Mouse (Mus musculus): ENCODE data around the gene Pepd. TPM values are rescaled to one million over a fixed set of nuclear protein-coding genes. Genes with fewer than 3 reads are reported as not detected.

Gene Pepd
- polyA plus RNA-seq, 1 experiment from 2014 or later = 74.2 TPM

DNA sequence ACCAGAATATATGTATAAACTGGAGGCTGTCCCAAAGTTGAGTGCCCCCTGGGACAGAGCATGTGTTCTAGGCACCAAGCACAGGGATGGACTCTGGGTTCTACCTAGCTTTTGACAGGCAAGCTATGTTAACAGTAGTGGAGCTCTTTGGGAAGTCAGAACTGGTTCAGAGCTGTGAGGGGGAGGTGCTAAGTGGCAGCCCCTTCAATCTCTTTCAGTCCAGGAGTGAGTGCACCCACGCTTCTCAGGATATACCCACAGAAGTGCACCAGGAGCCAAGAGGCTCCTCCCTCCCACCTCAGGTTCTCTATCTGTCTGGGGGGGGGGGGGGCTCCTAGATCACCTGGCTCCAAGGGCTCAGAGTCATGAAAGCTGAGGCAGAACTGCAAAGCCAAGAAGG is 112.2 kb downstream of the Pepd start:
- no peaks in the 10 kb centered on the region for H3K36me3 ChIP-seq (ENCODE audit: control insufficient read depth, insufficient read depth, low read length)
- 75% methylated on average over 1 of the region's 1 CpGs for WGBS
- ATAC-seq (ENCODE audit: insufficient read depth, low FRiP score, low TSS enrichment) = no peak

DNA sequence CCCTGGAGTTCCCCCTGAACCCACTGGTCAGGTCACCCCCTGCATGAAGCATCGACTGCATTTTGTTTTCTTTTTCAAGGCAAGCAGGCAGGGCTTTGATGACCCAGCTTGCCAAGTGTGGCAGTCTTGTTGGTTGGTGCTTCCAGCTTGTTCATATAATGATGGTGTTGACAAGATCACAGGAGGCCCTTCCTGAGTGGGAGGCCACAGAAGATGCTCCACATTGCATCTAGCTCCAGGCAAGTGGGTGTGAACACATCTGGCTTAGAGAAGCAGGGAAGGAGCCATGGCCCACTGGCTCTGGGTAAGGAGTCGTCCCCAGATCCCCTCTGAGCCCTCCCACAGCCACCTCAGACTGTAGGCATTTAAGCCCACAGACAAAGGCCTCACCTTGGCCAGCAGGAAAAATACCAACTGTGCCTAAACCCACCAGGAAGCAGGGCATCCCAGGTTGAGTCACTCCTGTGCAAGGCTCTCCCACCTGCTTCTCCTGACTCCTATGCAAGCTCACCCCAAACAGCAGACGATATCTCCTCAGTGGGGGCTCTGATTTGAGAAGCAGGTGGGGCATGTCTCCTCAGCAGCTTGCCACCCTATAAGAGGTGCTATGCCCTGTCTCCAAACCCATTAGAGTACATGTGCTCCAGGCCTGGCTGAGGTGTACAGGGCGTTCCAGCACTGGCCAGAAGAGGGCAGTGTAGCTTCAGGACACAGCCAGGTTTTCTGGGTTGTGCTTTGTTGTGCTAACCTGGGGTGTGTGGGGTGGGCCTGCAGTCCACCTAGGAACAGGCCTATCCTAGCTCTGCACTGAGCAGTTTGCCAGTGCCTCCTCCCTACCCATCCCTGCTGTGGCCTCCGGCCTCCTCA is 113.5 kb downstream of the Pepd start:
- no peaks in the 10 kb centered on the region for H3K27me3 ChIP-seq (ENCODE audit: control insufficient read depth, insufficient read depth, low read length)
- H3K9ac ChIP-seq (ENCODE audit: low read length) = no peak overlapping the region
- no peaks in the 10 kb centered on the region for H3K4me1 ChIP-seq (ENCODE audit: control insufficient read depth, insufficient read depth, low read length)
- no peak overlapping the region for H3K27ac ChIP-seq (ENCODE audit: low read depth, low read length)
- no peaks in the 10 kb centered on the region for H3K9me3 ChIP-seq (ENCODE audit: control insufficient read depth, low read length)
- H3K4me2 ChIP-seq (ENCODE audit: low read depth) = no peak overlapping the region
- H3K36me3 ChIP-seq (ENCODE audit: control insufficient read depth, insufficient read depth, low read length) = no peaks in the 10 kb centered on the region
- no peak overlapping the region for H3K4me3 ChIP-seq (ENCODE audit: low read depth, low read length)
- peak; percentile 41 for ATAC-seq (ENCODE audit: insufficient read depth, low FRiP score, low TSS enrichment)
- 42% methylated on average over 5 of the region's 5 CpGs for WGBS
- peak; percentile 80 for DNase-seq (ENCODE audit: low spot score)

More for the DNA sequence above, 112.2 kb downstream of the Pepd start:
- Histone ChIP-seq H3K9ac (ENCODE audit: low read length) (no peak overlapping the region), H3K4me3 (ENCODE audit: low read depth, low read length) (no peak overlapping the region), H3K27ac (ENCODE audit: low read depth, low read length) (no peak overlapping the region), H3K9me3 (ENCODE audit: control insufficient read depth, low read length) (no peaks in the 10 kb centered on the region), H3K4me1 (ENCODE audit: control insufficient read depth, insufficient read depth, low read length) (no peaks in the 10 kb centered on the region), H3K4me2 (ENCODE audit: low read depth) (no peak overlapping the region), H3K27me3 (ENCODE audit: control insufficient read depth, insufficient read depth, low read length) (no peaks in the 10 kb centered on the region)
- no peak for DNase-seq (ENCODE audit: low spot score)

DNA sequence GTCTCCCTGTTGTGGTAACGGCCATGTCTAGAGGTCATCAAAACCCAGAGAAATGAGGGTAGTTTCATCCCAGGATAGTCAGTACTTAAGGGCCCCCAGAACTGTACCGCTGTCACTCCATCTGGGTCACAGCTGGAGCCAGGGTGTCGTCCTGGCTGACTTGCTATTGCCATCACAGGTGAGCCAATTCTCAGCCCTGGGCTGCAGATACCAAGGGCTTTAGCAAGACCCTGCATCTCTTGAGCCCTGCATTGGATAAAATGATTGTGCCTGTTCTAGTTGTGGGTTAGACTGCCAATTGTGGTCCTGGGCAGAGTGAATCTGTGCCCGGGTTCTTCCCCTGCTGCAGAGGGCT is 114.1 kb downstream of the Pepd start:
- Histone ChIP-seq H3K4me2 (ENCODE audit: low read depth) (no peak overlapping the region), H3K27ac (ENCODE audit: low read depth, low read length) (no peak overlapping the region), H3K4me3 (ENCODE audit: low read depth, low read length) (no peak overlapping the region), H3K9me3 (ENCODE audit: control insufficient read depth, low read length) (no peaks in the 10 kb centered on the region), H3K4me1 (ENCODE audit: control insufficient read depth, insufficient read depth, low read length) (no peaks in the 10 kb centered on the region), H3K36me3 (ENCODE audit: control insufficient read depth, insufficient read depth, low read length) (no peaks in the 10 kb centered on the region), H3K9ac (ENCODE audit: low read length) (no peak overlapping the region), H3K27me3 (ENCODE audit: control insufficient read depth, insufficient read depth, low read length) (no peaks in the 10 kb centered on the region)
- WGBS = 81% methylated on average over 4 of the region's 4 CpGs
- DNase-seq (ENCODE audit: low spot score) (no peak), ATAC-seq (ENCODE audit: insufficient read depth, low FRiP score, low TSS enrichment) (no peak)

DNA sequence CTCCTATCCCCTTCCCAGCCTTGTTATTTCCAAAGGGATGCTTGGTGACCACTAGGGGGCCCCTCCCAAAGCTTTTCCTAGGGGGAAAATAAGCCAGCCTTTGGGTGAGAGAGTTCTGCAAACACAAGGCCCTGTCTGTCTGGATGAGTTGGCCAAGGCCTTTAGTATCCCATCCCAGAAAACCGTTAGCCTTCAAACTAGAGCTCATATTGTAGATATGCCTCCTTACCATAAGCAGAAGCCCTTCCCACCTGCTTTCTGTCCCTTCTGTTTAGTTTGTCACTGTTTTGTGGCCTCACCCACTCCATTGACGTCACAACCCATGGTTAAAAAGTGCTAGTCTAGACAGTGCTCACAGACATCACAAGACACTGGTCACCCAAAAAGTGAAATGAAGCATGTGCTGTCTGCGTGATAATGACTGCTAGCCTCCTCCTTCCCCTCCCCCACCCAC is 114.7 kb downstream of the Pepd start:
- H3K36me3 ChIP-seq (ENCODE audit: control insufficient read depth, insufficient read depth, low read length) = no peaks in the 10 kb centered on the region
- ATAC-seq (ENCODE audit: insufficient read depth, low FRiP score, low TSS enrichment) (no peak), DNase-seq (ENCODE audit: low spot score) (peak; percentile 51)
- H3K4me3 ChIP-seq (ENCODE audit: low read depth, low read length) = no peak overlapping the region
- no peak overlapping the region for H3K27ac ChIP-seq (ENCODE audit: low read depth, low read length)
- no peak overlapping the region for H3K9ac ChIP-seq (ENCODE audit: low read length)
- no peaks in the 10 kb centered on the region for H3K27me3 ChIP-seq (ENCODE audit: control insufficient read depth, insufficient read depth, low read length)
- no peaks in the 10 kb centered on the region for H3K4me1 ChIP-seq (ENCODE audit: control insufficient read depth, insufficient read depth, low read length)
- H3K9me3 ChIP-seq (ENCODE audit: control insufficient read depth, low read length) = no peaks in the 10 kb centered on the region
- no peak overlapping the region for H3K4me2 ChIP-seq (ENCODE audit: low read depth)
- 80% methylated on average over 3 of the region's 3 CpGs for WGBS

DNA sequence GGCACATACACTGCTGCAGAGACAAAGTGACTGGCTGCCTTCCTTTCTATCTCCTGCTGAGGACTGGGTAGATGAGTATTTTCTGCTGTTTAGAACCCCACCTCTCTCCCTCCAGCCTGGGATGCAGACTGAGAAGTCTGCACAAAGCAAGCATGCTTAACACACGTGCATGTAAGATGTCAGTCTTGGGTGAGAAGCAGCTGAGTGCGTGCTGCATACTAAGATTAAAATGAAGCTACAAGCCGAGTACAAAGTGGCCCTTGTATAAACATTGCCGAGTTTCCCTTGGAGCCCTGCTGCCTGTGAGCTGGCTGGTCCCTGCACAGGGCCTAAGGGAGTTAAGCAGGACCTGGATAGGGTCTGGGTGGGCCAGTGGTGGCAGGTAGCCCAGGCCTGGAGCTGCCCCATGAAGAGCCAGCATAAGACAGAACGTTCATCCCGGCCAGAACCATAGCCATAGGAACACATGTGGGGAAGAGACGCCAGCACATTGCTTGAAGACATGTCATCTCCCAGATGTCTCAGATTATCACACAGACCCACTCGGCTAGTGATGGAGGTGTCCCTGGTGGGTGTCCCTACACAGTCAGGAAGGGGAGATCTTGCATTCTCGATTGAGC is 115.7 kb downstream of the Pepd start:
- Histone ChIP-seq H3K9me3 (ENCODE audit: control insufficient read depth, low read length) (no peaks in the 10 kb centered on the region), H3K27ac (ENCODE audit: low read depth, low read length) (no peak overlapping the region), H3K4me3 (ENCODE audit: low read depth, low read length) (no peak overlapping the region), H3K4me2 (ENCODE audit: low read depth) (no peak overlapping the region), H3K36me3 (ENCODE audit: control insufficient read depth, insufficient read depth, low read length) (no peaks in the 10 kb centered on the region), H3K9ac (ENCODE audit: low read length) (no peak overlapping the region), H3K4me1 (ENCODE audit: control insufficient read depth, insufficient read depth, low read length) (no peaks in the 10 kb centered on the region), H3K27me3 (ENCODE audit: control insufficient read depth, insufficient read depth, low read length) (no peaks in the 10 kb centered on the region)
- WGBS = 83% methylated on average over 9 of the region's 9 CpGs
- no peak for DNase-seq (ENCODE audit: low spot score)
- ATAC-seq (ENCODE audit: insufficient read depth, low FRiP score, low TSS enrichment) = no peak

DNA sequence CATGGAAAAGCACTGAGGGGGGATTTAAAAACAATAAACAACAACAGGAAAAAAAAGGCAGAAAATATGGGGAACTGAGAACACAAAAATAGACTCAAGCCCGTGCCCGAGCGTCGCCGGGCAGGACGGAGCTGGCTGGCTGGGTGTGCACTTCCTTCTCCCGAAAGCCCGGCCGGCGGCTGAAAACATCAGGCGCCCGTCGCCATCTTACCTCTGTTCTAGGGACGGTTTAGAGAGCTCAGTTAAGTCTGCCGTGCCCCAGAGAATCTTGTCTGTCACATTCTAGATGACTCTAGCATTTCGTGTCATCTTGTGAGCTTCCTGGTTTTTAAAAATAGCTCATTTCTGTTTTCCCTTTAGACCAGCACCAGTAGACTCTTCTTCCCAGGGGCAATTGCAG is 116.4 kb downstream of the Pepd start:
- Histone ChIP-seq H3K4me2 (ENCODE audit: low read depth) (no peak overlapping the region), H3K9me3 (ENCODE audit: control insufficient read depth, low read length) (no peaks in the 10 kb centered on the region), H3K27ac (ENCODE audit: low read depth, low read length) (no peak overlapping the region), H3K27me3 (ENCODE audit: control insufficient read depth, insufficient read depth, low read length) (no peaks in the 10 kb centered on the region), H3K36me3 (ENCODE audit: control insufficient read depth, insufficient read depth, low read length) (no peaks in the 10 kb centered on the region; the same call in 1 of the 2 replicates), H3K9ac (ENCODE audit: low read length) (no peak overlapping the region), H3K4me1 (ENCODE audit: control insufficient read depth, insufficient read depth, low read length) (no peaks in the 10 kb centered on the region), H3K4me3 (ENCODE audit: low read depth, low read length) (no peak overlapping the region)
- DNase-seq (ENCODE audit: low spot score) = no peak
- 94% methylated on average over 16 of the region's 16 CpGs for WGBS
- no peak for ATAC-seq (ENCODE audit: insufficient read depth, low FRiP score, low TSS enrichment)

DNA sequence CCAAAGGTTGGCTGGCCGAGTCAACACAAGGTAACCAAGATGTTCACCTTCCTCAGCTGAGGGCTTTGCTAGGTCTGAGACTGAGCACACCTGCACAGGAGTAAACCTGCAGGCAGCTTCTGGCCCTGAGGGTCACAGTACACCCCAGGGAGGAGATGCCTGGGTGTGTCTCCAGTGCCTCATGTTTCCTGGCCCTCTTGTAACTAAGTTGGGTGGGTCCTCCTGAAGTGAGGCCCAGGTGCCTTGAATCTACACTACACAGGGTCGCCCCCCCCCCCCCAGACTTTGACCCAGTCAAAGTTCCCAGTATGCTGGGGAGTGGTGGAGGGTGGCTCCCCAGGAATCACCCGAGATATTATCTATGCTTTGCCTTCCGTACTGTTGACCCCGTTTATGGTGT is 117.0 kb downstream of the Pepd start:
- no peak overlapping the region for H3K4me3 ChIP-seq (ENCODE audit: low read depth, low read length)
- WGBS = 89% methylated on average over 5 of the region's 5 CpGs
- no peaks in the 10 kb centered on the region for H3K9me3 ChIP-seq (ENCODE audit: control insufficient read depth, low read length)
- ATAC-seq (ENCODE audit: insufficient read depth, low FRiP score, low TSS enrichment) (no peak), DNase-seq (ENCODE audit: low spot score) (no peak)
- H3K27me3 ChIP-seq (ENCODE audit: control insufficient read depth, insufficient read depth, low read length) = no peaks in the 10 kb centered on the region
- H3K36me3 ChIP-seq (ENCODE audit: control insufficient read depth, insufficient read depth, low read length) = no peaks in the 10 kb centered on the region; the same call in 1 of the 2 replicates
- H3K27ac ChIP-seq (ENCODE audit: low read depth, low read length) = no peak overlapping the region
- no peaks in the 10 kb centered on the region for H3K4me1 ChIP-seq (ENCODE audit: control insufficient read depth, insufficient read depth, low read length)
- H3K9ac ChIP-seq (ENCODE audit: low read length) = no peak overlapping the region
- H3K4me2 ChIP-seq (ENCODE audit: low read depth) = no peak overlapping the region

DNA sequence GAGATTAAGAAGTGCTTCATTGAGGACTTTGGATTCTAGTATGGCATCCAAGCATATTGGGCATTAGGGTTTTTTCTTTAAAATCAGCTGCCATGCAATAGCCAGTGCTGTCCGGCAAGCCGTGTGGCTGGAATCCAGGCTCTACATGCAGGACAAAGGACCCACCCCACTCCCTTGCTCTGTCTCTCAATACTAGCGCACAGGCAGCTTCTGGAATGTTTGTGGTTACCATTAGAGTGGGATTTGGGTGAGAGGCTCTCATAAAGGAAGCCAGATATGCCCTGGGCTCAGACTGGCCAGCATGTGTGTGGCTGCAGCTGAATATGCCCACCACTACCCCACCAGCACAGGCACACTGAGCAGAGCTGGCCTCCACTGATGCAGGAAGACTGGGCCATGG is 117.5 kb downstream of the Pepd start:
- Histone ChIP-seq H3K27ac (ENCODE audit: low read depth, low read length) (no peak overlapping the region), H3K27me3 (ENCODE audit: control insufficient read depth, insufficient read depth, low read length) (no peaks in the 10 kb centered on the region), H3K4me3 (ENCODE audit: low read depth, low read length) (no peak overlapping the region), H3K9ac (ENCODE audit: low read length) (no peak overlapping the region), H3K36me3 (ENCODE audit: control insufficient read depth, insufficient read depth, low read length) (no peaks in the 10 kb centered on the region; the same call in 1 of the 2 replicates), H3K4me1 (ENCODE audit: control insufficient read depth, insufficient read depth, low read length) (no peaks in the 10 kb centered on the region), H3K4me2 (ENCODE audit: low read depth) (no peak overlapping the region), H3K9me3 (ENCODE audit: control insufficient read depth, low read length) (no peaks in the 10 kb centered on the region)
- DNase-seq (ENCODE audit: low spot score) (no peak), ATAC-seq (ENCODE audit: insufficient read depth, low FRiP score, low TSS enrichment) (no peak)
- WGBS = 85% methylated on average over 3 of the region's 3 CpGs

DNA sequence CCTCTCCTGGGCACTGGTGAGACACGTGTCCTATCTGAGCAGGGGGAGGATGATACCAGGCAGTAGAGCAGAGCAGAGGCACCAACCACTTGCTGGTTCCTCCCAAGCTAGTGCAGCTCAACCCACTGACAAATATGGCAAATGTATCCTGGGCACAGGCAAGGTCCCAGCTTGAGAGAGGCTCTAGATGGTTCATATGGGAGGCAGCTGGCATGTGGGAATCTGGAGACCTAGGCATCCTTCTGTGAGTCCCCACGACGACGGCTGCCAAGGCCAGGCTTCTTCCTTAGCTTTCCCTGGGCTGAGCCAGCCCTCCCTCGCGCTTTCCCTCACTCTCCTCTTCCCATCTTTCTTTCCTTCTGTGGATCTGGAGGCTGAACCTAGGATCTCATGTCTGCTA is 118.4 kb downstream of the Pepd start:
- Histone ChIP-seq H3K9ac (ENCODE audit: low read length) (no peak overlapping the region), H3K9me3 (ENCODE audit: control insufficient read depth, low read length) (no peaks in the 10 kb centered on the region), H3K4me3 (ENCODE audit: low read depth, low read length) (no peak overlapping the region), H3K4me1 (ENCODE audit: control insufficient read depth, insufficient read depth, low read length) (no peaks in the 10 kb centered on the region), H3K4me2 (ENCODE audit: low read depth) (no peak overlapping the region), H3K36me3 (ENCODE audit: control insufficient read depth, insufficient read depth, low read length) (no peaks in the 10 kb centered on the region; the same call in 1 of the 2 replicates), H3K27ac (ENCODE audit: low read depth, low read length) (no peak overlapping the region), H3K27me3 (ENCODE audit: control insufficient read depth, insufficient read depth, low read length) (no peaks in the 10 kb centered on the region)
- 85% methylated on average over 6 of the region's 6 CpGs for WGBS
- DNase-seq (ENCODE audit: low spot score) (no peak), ATAC-seq (ENCODE audit: insufficient read depth, low FRiP score, low TSS enrichment) (no peak)

Data from neural tube, embryonic 11.5 days (tissue).